Mouse (Mus musculus) gastrocnemius, postnatal 14 days (tissue): ENCODE measurements at regions not wholly inside any gene's neighbourhood (a gene's known extent, or its start where the extent isn't known, plus 50 kb on each side); places are given as distances from the start of the nearest gene placed in this dataset.

Experiments used
- DNase-seq: peaks from one replicate; pipeline ENCODE4 v3.0.0; 2021; ENCODE audit warnings: mixed read lengths
- intact Hi-C: fragments of 180-260 bp; cut with DNase I; formaldehyde crosslinking; loops from one replicate; pipeline ENCODE4 v1.15.1; 2025; ENCODE audit warnings: low total_unique reads

DNA sequence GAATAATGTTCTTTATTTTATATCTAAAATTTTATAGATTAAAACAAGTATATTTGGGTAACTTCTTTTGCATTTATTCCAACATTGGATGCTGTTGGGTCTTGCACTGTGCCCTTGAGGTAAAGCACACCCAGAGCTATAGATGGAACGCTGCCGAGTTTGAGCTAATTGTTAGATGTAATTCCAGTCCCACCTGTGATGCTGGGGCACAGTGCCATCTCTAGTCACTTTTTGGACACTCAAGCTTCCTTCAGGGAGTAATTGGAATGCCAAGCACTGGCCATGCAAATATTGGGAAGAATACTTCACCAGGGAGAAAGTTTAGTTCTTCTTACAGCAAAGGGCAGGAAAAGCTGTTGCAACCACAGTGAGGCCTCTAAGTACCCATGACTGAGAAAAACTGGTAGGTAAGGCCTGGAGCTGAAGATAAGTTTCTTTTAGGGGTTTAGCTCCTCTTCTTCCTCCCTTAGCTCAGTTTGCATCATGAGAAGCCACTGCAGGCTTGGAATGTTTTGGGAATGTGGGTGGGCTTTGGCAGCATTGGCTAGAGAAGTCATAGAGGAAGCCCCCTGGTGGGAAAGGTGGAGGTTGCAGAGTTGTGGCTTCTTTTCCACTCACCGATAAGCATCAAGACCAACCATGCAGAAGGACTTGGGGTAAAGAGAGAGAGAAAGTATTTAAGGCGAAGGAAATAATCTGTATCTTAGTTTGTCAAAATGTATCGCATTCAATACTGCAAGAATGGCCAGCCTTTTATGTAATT, 189.1 kb downstream of the Rsl24d1 start:
- DNase-seq, result no peak
- intact Hi-C loops, result no loop called here

DNA sequence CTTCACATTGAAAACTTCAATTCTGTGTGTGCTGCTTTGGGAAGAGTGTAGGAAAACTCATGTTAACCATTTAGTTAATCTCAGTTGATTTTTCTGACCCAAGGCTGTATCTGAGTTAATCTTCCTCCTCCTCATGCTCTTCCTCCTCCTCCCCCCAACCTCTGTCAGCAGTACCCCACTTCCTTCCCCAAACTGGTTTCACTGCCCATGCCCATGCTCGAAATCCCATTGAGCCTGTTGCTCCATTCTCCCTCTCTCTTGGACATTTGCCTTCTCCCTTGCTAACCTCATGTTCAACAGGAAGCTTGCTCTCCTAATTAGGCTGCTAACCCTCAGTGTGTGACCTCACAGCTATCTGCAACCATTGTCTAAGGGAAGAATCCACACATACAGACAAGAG, 203.8 kb downstream of the Rsl24d1 start:
- intact Hi-C loops, result no loop called here
- no peak for DNase-seq

GRCm38 (mm10) chr9:73319704-73320307, 206.6 kb downstream of the Rsl24d1 start:
- intact Hi-C loops, result no loop called here
- DNase-seq, result no peak

- intact Hi-C loops, result no loop called here
- no peak for DNase-seq
Measured at GRCm38 (mm10) chr9:73331066-73331465, 217.8 kb downstream of the Rsl24d1 start.

DNA sequence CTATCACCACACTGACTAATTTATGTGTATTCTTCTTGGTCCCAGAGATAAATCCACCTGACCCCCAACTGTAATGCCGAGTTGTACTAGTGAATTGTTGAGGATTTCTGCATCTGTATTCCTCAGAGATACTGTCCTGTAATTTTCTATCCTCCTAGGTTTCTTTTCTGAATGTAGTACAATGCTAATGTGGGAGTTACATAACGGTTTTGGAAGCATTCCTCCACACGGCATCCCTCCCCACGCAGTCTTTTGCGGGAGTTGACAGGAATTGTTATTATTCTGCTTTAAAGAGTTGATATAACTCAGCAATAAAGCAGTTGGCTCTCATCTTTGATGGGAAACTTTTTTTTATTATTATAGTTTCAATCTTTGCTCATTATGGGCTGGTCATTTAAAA, 222.8 kb downstream of the Rsl24d1 start:
- DNase-seq, result no peak

DNA sequence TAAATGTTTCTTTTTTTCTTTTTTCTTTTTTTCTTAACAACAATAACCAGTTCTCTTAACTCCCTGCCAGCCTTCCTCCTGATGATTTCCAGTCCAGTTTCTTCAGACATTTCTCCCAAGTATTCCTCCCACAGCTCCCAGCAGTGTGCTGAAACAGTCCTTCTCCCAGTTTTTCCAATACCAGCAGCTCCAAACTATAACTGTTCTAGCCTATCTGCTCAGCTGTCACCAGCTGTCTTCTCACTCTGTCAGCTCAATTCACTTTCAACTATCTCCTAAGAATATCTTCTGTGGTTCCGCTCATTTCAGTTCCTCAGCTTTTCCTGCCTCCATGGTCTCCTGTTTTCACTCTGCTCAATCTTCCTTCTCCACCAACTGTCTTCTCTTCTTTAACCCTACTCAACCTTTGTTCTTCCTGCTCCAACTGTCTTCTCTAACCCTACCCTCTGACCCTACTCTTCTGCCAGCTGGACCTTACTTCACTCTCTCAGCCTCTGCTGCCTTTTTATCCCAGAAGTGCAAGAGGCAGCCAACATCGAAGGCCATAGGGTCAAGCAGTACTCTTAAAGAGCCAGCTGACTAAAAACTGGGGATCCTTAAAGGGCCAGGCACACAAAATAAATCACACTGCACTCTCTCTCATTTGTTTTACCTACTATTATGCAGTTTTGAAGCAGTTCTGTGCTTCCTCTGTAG, 224.0 kb downstream of the Rsl24d1 start:
- intact Hi-C loops, result no loop called here
- DNase-seq, result no peak

More for the DNA sequence above, 222.8 kb downstream of the Rsl24d1 start:
- intact Hi-C loops, result no loop called here

- no peak for DNase-seq
- intact Hi-C loops, result no loop called here
Measured at GRCm38 (mm10) chr9:73355876-73356275, 242.7 kb downstream of the Rsl24d1 start.

DNA sequence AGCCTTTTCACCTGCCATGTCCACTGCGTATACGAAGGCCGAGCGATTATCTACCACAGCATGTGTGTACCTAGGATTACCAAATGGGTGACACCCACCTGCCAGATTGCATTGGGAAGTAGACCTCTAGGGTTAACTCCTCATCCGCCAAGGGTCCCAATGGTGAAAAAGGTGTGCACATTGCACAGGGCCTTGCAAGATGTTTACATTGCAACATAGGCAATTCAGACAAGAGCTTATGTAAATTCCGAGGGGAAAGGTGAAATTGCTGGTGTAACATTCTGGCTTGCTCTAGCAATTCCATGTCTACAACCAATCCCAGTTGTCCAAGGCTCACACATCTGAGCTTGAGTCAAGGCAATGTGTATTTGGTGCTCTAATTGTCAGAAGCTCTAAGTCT, 245.7 kb downstream of the Rsl24d1 start:
- intact Hi-C loops, result no loop called here
- DNase-seq, result no peak

DNA sequence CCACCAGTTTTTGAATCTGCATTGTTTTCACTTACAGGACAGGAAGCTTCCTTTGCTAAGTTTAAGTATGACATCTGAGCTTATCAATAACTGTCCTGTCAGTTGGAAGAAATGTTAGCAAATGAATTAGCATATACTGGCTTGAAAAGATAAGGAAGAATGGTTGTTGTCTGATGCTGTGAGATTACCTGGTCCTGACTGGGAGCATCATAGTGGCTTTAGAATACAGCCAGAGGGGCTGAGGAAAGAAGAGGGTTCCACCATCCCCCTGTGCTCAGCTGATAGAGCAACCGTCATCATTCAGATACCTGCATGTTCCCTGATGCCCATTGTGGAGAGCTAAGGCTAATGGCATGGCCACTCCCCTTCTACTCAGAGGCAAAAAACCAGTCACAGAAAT, 267.5 kb downstream of the Rsl24d1 start:
- intact Hi-C loops, result no loop called here
- DNase-seq, result no peak

DNA sequence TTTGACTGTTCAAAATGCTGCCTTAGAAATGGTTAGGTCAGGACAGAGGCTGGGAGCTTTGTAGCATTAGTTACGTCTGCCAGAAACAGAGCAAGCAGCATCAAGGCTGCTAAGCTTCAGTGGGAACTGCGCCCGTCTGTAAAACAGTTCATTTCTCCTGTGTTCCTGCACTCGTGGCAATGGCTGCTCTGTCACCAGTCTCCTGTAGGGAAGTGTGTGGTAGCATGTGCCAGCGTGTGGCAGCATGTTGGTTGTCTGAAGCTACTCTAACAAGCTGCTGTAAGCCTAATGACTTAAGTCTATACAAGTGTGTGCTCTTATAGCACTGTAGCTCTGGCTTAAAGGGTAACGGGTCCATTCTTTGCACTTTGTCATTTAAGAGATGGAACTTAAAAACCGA, 278.8 kb downstream of the Rsl24d1 start:
- intact Hi-C loops, result no loop called here
- no peak for DNase-seq

DNA sequence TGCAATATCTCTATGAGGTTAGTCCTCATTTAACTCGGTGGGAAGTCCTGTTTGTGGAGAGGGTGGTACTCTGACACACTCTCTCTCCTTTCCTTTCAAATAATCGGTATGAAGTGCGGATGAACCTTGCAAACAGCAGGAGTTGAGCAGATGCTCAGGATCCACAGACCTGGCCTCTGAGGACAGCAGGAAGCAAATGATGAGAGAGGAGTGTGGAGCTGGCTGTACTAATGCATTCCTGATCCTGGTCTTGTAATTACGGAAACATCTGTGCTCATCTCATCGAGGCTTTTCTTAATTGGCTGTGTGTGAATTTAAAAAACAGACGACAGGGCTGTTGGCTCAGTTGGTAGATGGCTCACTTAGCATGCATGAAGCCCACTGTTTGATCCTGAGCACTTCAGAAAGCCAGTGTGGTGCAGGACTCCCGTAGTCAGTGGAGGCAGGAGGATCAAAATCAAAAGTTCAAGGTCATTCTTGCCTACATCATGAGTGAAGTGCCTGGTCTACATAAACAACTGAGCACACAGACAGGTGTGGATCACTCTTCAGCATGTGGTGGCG, 300.2 kb downstream of the Rsl24d1 start:
- intact Hi-C loops, result no loop called here
- DNase-seq, result no peak

- no peak for DNase-seq
- intact Hi-C loops, result no loop called here
Measured at GRCm38 (mm10) chr9:73416084-73416777, 303.0 kb downstream of the Rsl24d1 start.
